20 mouse cellular contexts compared by ENCODE assay signal in genomic region chr10:117522373-117522772, GRCm38 (mm10).
DNase-seq lines count a peak whose midpoint lies in the region; ATAC-seq lines count a peak whose summit lies in the region.
"Had no signal": no experiment of that assay in that cellular context is flagged by ENCODE, and none has a peak within 500 bp of the region (broad histone marks: within the 10 kb centered on the region; RNA-seq: fewer than 3 reads in every experiment).

No protein-coding gene starts in this region.

- ATAC-seq in limb, embryonic 13.5 days (ENCODE audit: low FRiP score, low read depth) = no peak
- no peak for ATAC-seq in inflammation-experienced regulatory T-cells, adult 6 months
- ATAC-seq: forebrain, embryonic 14.5 days; forebrain, embryonic 16.5 days had no signal

- DNase-seq in 3T3-L1 (ENCODE audit: low read depth, low spot score) (peak; percentile 92), adipocyte (ENCODE audit: low spot score) (peak; percentile 93)
- no peak for DNase-seq in adrenal gland, postnatal 14 days
- no peak for DNase-seq in B cell, adult 2 months
- DNase-seq: adrenal gland, adult 8-10 months; adrenal gland, postnatal 25 days; cerebellum, adult 11 months; cerebellum, adult 2 months; cerebellum, adult 9-10 months; cerebellum, postnatal 10 days; cerebellum, postnatal 25 days had no signal

- peak overlapping the region; percentile 12; the same call in 1 of the 2 replicates for H3K27ac ChIP-seq in limb, embryonic 13.5 days
- H3K27ac ChIP-seq: embryonic facial prominence, embryonic 10.5 days; embryonic facial prominence, embryonic 12.5 days; forebrain, embryonic 10.5 days; forebrain, embryonic 12.5 days had no signal

- H3K9ac ChIP-seq in limb, embryonic 13.5 days = no peak overlapping the region
- H3K9ac ChIP-seq: embryonic facial prominence, embryonic 12.5 days; forebrain, embryonic 12.5 days had no signal

- H3K4me2 ChIP-seq in limb, embryonic 13.5 days (replicated peaks) = no peak overlapping the region; the same call in 1 of the 2 replicates
- H3K4me2 ChIP-seq: embryonic facial prominence, embryonic 12.5 days; forebrain, embryonic 12.5 days had no signal

- H3K27me3 ChIP-seq in limb, embryonic 13.5 days = no peaks in the 10 kb centered on the region
- H3K27me3 ChIP-seq: embryonic facial prominence, embryonic 12.5 days had no signal

- no peaks in the 10 kb centered on the region for H3K36me3 ChIP-seq in limb, embryonic 13.5 days
- H3K36me3 ChIP-seq: embryonic facial prominence, embryonic 10.5 days; embryonic facial prominence, embryonic 12.5 days; forebrain, embryonic 10.5 days; forebrain, embryonic 12.5 days had no signal

- H3K4me3 ChIP-seq in limb, embryonic 13.5 days = no peak overlapping the region
- H3K4me3 ChIP-seq: embryonic facial prominence, embryonic 10.5 days; embryonic facial prominence, embryonic 12.5 days; erythroblast, embryonic 14.5 days; forebrain, embryonic 10.5 days; forebrain, embryonic 12.5 days had no signal

- peaks cover 58% of the 10 kb centered on the region for H3K4me1 ChIP-seq in limb, embryonic 13.5 days

- WGBS in limb, embryonic 13.5 days = 71% methylated on average over 3 of the region's 3 CpGs

- no peaks in the 10 kb centered on the region for H3K9me3 ChIP-seq in limb, embryonic 13.5 days
- H3K9me3 ChIP-seq: embryonic facial prominence, embryonic 10.5 days; embryonic facial prominence, embryonic 12.5 days; forebrain, embryonic 10.5 days; forebrain, embryonic 12.5 days had no signal

Comparison
In these comparisons a context has a peak if more than half of its experiments do, and no peak if none do; other contexts are left out.
1. DNase-seq: peak in 3T3-L1 (single experiment) and adipocyte (single experiment); none in adrenal gland, postnatal 14 days (single experiment) and B cell, adult 2 months (0 of 2).